Mouse (Mus musculus) layer of hippocampus, postnatal 14 days (tissue): ENCODE measurements at regions not wholly inside any gene's neighbourhood (a gene's known extent, or its start where the extent isn't known, plus 50 kb on each side); places are given as distances from the start of the nearest gene placed in this dataset.

Experiments used
- DNase-seq, 2 experiments: peaks; one replicate each; pipeline ENCODE4 v3.0.0; 2021 to 2022; ENCODE audit warnings: low spot score in 2 of 2, mixed read lengths in 1 of 2

GRCm38 (mm10) chr3:97356647-97357046, 58.9 kb upstream of the Bcl9 start:
- DNase-seq = no peak

GRCm38 (mm10) chr3:97355466-97355865, 57.7 kb upstream of the Bcl9 start:
- DNase-seq = peak in 1 of 2 experiments; percentile 39

GRCm38 (mm10) chr3:97353803-97354202, 56.1 kb upstream of the Bcl9 start:
- DNase-seq = no peak

GRCm38 (mm10) chr3:97352031-97352430, 54.3 kb upstream of the Bcl9 start:
- DNase-seq = no peak

GRCm38 (mm10) chr3:97349395-97349794, 51.7 kb upstream of the Bcl9 start:
- DNase-seq = no peak
